Mouse (Mus musculus) forebrain, embryonic 15.5 days (tissue): ENCODE data around the gene Soat2. TPM values are rescaled to one million over a fixed set of nuclear protein-coding genes. Genes with fewer than 3 reads are reported as not detected.

Source experiments
- polyA plus RNA-seq: library from polyadenylated mRNA; unstranded; fragments of >200 nt; fragmentation: Nextera tagmentation; extraction: Ambion mirVana; gene quantifications from 2 replicates; pipeline ENCODE4 v1.2.1, GENCODE M21; 2015

Soat2 gene
- polyA plus RNA-seq, 1 experiment from 2014 or later, result not detected

Other genes starting within 250 kb of the Soat2 start
- gene Krt4, start 225.8 kb upstream of the Soat2 start, polyA plus RNA-seq, result 0.08 TPM in 1 of 2 replicates, not detected in the other
- gene Krt79, start 210.2 kb upstream of the Soat2 start, polyA plus RNA-seq, result 0.10 and 0.23 TPM in 2 replicates
- gene Krt78, start 196.2 kb upstream of the Soat2 start, polyA plus RNA-seq, result not detected in 2 replicates
- 1.9 and 3.9 TPM in 2 replicates for gene Krt8, start 146.0 kb upstream of the Soat2 start, polyA plus RNA-seq
- gene Krt18, start 122.3 kb upstream of the Soat2 start, polyA plus RNA-seq, result 3.5 and 7.6 TPM in 2 replicates
- 98.9 and 99.5 TPM in 2 replicates for gene Eif4b, start 76.8 kb upstream of the Soat2 start, polyA plus RNA-seq
- gene Tns2, start 50.1 kb upstream of the Soat2 start, polyA plus RNA-seq, result 4.9 and 6.9 TPM in 2 replicates
- 38.2 and 42.9 TPM in 2 replicates for gene Spryd3, start 14.3 kb upstream of the Soat2 start, polyA plus RNA-seq
- 1.2 and 1.4 TPM in 2 replicates for gene Igfbp6, start 6.2 kb upstream of the Soat2 start, polyA plus RNA-seq
- gene Zfp740, start 52.7 kb downstream of the Soat2 start, polyA plus RNA-seq, result 90.6 and 94.0 TPM in 2 replicates
- 44.2 and 45.1 TPM in 2 replicates for gene Csad, start 54.2 kb downstream of the Soat2 start, polyA plus RNA-seq
- 0.33 and 0.99 TPM in 2 replicates for gene Itgb7, start 81.4 kb downstream of the Soat2 start, polyA plus RNA-seq
- 5.9 and 6.2 TPM in 2 replicates for gene Rarg, start 107.0 kb downstream of the Soat2 start, polyA plus RNA-seq
- gene Gm9918, start 120.0 kb downstream of the Soat2 start, polyA plus RNA-seq, result not detected in 2 replicates
- 50.1 and 51.5 TPM in 2 replicates for gene Mfsd5, start 128.9 kb downstream of the Soat2 start, polyA plus RNA-seq
- 10.2 and 15.2 TPM in 2 replicates for gene Espl1, start 145.7 kb downstream of the Soat2 start, polyA plus RNA-seq
- gene Pfdn5, start 175.6 kb downstream of the Soat2 start, polyA plus RNA-seq, result 467 and 474 TPM in 2 replicates
- gene Myg1, start 181.2 kb downstream of the Soat2 start, polyA plus RNA-seq, result 98.2 and 108 TPM in 2 replicates
- gene Aaas, start 200.2 kb downstream of the Soat2 start, polyA plus RNA-seq, result 42.6 and 44.9 TPM in 2 replicates
- 0.36 and 0.40 TPM in 2 replicates for gene Sp7, start 216.7 kb downstream of the Soat2 start, polyA plus RNA-seq